Mouse (Mus musculus): ENCODE measurements at regions not wholly inside any gene's neighbourhood (a gene's known extent, or its start where the extent isn't known, plus 50 kb on each side); places are given as distances from the start of the nearest gene placed in this dataset.

- TF ChIP-seq CTCF (IDR thresholded peaks at IDR 0.05; ENCODE audit: control insufficient read depth, insufficient read depth, insufficient replicate concordance, low read depth, low read length) (no peak), POLR2A (IDR thresholded peaks at IDR 0.05; ENCODE audit: control insufficient read depth, low read depth, low read length) (no peak)
Observed at GRCm38 (mm10) chr15:62224798-62225197, 1302.0 kb upstream of the A1bg start.

All from testis, adult 2 months (tissue).